Mouse (Mus musculus): Measurements from ENCODE around the gene Cpne4. TPM values are rescaled to one million over a fixed set of nuclear protein-coding genes. Genes with fewer than 3 reads are reported as not detected.

The Cpne4 gene
- polyA plus RNA-seq, 1 experiment from 2014 or later: not detected

DNA sequence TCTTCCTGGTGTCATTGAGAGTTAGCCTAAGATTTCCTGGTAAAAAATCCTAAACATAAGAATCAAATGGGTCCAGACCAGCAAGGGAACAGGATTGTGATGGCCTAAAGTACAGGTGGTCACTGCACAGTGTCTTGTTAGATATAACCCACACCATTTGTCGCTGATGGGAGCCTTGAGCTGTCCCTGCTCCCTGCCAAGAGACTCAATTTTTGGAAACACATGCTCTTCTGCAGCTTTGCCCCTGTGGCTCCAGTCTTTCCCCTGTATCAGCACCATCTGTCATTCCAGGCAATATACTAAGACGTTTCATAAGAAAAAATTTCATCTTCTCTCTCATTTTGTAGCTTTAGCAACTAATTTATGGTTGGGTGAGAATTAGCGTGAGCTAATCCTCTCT lies 281.6 kb downstream of the Cpne4 start:
- H3K36me3 ChIP-seq (ENCODE audit: control insufficient read depth, insufficient read depth, low read length): no peaks in the 10 kb centered on the region
- no peak overlapping the region for H3K4me3 ChIP-seq (ENCODE audit: low read length)
- no peak overlapping the region for H3K4me2 ChIP-seq (replicated peaks; ENCODE audit: low read depth, low read length)
- no peak for ATAC-seq (ENCODE audit: low FRiP score, low TSS enrichment)
- no peaks in the 10 kb centered on the region for H3K4me1 ChIP-seq (ENCODE audit: control insufficient read depth, insufficient read depth, low read length)
- H3K9me3 ChIP-seq (ENCODE audit: control insufficient read depth, low read length): no peaks in the 10 kb centered on the region
- WGBS: 67% methylated on average over 3 of the region's 3 CpGs
- H3K9ac ChIP-seq (ENCODE audit: low read depth, low read length): no peak overlapping the region
- no peak overlapping the region for H3K27ac ChIP-seq (ENCODE audit: low read depth, low read length)
- H3K27me3 ChIP-seq (ENCODE audit: control insufficient read depth, insufficient read depth, low read length): no peaks in the 10 kb centered on the region

DNA sequence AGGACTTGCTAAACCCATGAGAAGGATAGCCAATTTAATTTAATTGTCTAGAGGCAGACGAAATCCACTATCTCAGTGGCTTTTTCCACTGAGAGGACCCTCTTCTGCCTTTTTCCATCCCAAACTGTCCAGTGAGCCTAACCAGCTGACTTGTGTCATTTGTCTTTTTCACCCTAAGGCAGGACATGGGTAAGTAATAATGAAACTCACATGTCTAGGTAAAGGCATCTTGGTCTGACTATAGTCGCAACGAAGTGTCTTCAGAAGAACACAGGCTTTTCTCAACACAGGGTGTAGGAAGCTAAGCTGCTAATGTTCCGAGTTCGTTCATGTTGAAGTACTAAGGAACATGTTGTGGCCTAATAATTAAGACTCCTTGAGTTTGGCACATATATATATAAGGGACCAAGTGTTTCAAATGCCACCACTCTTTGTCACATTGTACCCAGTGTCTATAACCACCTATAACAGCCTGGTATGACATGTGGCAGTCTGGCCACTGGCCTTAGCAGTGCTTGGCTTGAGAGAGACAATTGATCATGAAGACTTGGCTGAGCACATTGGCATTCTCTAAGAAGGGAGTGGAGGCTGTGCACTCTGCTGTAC lies 286.0 kb downstream of the Cpne4 start:
- Histone ChIP-seq H3K4me3 (ENCODE audit: low read length) (no peak overlapping the region), H3K9ac (ENCODE audit: low read depth, low read length) (no peak overlapping the region), H3K4me1 (ENCODE audit: control insufficient read depth, insufficient read depth, low read length) (no peaks in the 10 kb centered on the region), H3K27ac (ENCODE audit: low read depth, low read length) (no peak overlapping the region), H3K4me2 (replicated peaks; ENCODE audit: low read depth, low read length) (no peak overlapping the region), H3K36me3 (ENCODE audit: control insufficient read depth, insufficient read depth, low read length) (no peaks in the 10 kb centered on the region), H3K9me3 (ENCODE audit: control insufficient read depth, low read length) (no peaks in the 10 kb centered on the region), H3K27me3 (ENCODE audit: control insufficient read depth, insufficient read depth, low read length) (no peaks in the 10 kb centered on the region)
- WGBS: 93% methylated on average over 5 of the region's 5 CpGs
- ATAC-seq (ENCODE audit: low FRiP score, low TSS enrichment): no peak

DNA sequence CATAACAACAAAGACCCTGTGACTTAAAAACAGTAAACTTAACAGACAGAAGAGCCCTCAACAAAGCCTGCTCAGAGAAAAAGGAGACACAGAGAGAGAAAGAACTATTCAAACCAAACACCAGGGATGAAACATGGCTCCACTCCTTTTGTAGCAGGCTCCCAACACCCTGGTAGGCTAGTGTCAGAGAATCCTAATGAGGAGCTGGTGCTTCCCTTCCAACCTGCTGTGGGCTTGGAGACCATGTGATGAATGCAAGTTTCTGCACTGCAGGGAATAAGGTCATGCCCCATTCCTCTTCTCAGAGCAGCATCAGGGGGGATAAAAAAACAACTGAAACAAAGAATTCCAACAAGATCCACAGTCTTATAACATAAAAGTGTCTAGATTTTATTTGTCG lies 290.8 kb downstream of the Cpne4 start:
- Histone ChIP-seq H3K4me3 (ENCODE audit: low read length) (no peak overlapping the region), H3K9me3 (ENCODE audit: control insufficient read depth, low read length) (no peaks in the 10 kb centered on the region), H3K36me3 (ENCODE audit: control insufficient read depth, insufficient read depth, low read length) (no peaks in the 10 kb centered on the region), H3K27ac (ENCODE audit: low read depth, low read length) (no peak overlapping the region), H3K4me1 (ENCODE audit: control insufficient read depth, insufficient read depth, low read length) (no peaks in the 10 kb centered on the region), H3K9ac (ENCODE audit: low read depth, low read length) (no peak overlapping the region), H3K4me2 (replicated peaks; ENCODE audit: low read depth, low read length) (no peak overlapping the region), H3K27me3 (ENCODE audit: control insufficient read depth, insufficient read depth, low read length) (no peaks in the 10 kb centered on the region)
- ATAC-seq (ENCODE audit: low FRiP score, low TSS enrichment): no peak
- 20% methylated on average over 1 of the region's 1 CpGs for WGBS

DNA sequence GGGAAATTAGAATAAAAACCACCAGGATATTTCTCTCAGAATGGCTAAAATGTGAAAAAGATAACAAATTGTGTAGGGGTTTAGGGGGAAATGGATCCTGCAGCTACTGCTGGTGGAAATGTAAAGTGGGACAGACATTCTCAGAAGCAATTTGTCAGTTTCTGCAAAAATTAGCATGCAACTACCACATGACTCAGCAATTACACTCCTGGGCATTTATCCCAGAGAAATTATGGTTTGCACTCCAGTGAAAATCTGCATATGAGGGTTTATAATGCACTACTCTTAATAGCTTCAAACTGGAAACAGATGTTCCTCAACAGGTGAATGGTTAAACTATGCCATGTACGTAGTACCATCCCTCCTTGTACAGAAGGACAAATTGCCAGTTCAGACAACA lies 294.2 kb downstream of the Cpne4 start:
- no peak overlapping the region for H3K4me2 ChIP-seq (replicated peaks; ENCODE audit: low read depth, low read length)
- H3K27me3 ChIP-seq (ENCODE audit: control insufficient read depth, insufficient read depth, low read length): no peaks in the 10 kb centered on the region
- no peak overlapping the region for H3K9ac ChIP-seq (ENCODE audit: low read depth, low read length)
- H3K9me3 ChIP-seq (ENCODE audit: control insufficient read depth, low read length): no peaks in the 10 kb centered on the region
- H3K4me3 ChIP-seq (ENCODE audit: low read length): no peak overlapping the region
- WGBS: 89% methylated on average over 1 of the region's 1 CpGs
- no peaks in the 10 kb centered on the region for H3K36me3 ChIP-seq (ENCODE audit: control insufficient read depth, insufficient read depth, low read length)
- no peaks in the 10 kb centered on the region for H3K4me1 ChIP-seq (ENCODE audit: control insufficient read depth, insufficient read depth, low read length)
- no peak overlapping the region for H3K27ac ChIP-seq (ENCODE audit: low read depth, low read length)
- no peak for ATAC-seq (ENCODE audit: low FRiP score, low TSS enrichment)

DNA sequence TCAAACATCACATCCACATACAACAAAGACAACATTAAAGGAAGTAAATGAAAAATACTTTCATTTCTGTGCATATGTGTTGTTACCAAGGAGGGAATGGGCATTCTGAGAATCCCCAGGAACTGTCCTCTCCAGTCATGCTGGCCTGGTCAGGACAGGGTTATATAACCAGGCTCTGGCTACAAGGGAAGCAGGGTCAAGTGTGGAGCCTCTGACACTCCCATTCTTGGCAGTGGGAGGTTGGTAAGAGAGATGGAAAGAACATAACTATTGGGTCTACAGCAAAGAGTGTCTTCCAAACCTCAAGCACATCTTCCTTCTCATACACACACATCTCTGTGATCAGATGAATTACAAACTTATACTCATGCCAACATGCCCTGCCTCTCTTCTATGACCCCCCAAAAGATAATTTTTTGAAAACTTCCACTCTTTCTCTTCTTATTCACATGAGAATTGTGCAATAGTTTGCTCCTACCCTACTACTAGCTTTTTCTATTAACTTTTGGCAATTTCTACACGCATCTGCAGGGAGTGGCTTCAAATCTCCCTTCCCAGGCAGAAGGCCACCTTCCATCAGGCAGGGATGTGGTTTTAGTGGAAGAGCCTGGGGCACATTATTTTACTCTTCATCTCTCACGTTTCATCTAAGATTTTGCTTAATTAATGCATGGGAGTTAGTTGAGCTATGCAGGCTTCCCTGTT lies 298.3 kb downstream of the Cpne4 start:
- H3K9me3 ChIP-seq (ENCODE audit: control insufficient read depth, low read length): no peaks in the 10 kb centered on the region
- H3K27ac ChIP-seq (ENCODE audit: low read depth, low read length): no peak overlapping the region
- H3K4me3 ChIP-seq (ENCODE audit: low read length): no peak overlapping the region
- H3K36me3 ChIP-seq (ENCODE audit: control insufficient read depth, insufficient read depth, low read length): no peaks in the 10 kb centered on the region
- H3K4me1 ChIP-seq (ENCODE audit: control insufficient read depth, insufficient read depth, low read length): no peaks in the 10 kb centered on the region
- no peak overlapping the region for H3K4me2 ChIP-seq (replicated peaks; ENCODE audit: low read depth, low read length)
- ATAC-seq (ENCODE audit: low FRiP score, low TSS enrichment): no peak
- 73% methylated on average over 2 of the region's 2 CpGs for WGBS
- H3K9ac ChIP-seq (ENCODE audit: low read depth, low read length): no peak overlapping the region
- H3K27me3 ChIP-seq (ENCODE audit: control insufficient read depth, insufficient read depth, low read length): no peaks in the 10 kb centered on the region

DNA sequence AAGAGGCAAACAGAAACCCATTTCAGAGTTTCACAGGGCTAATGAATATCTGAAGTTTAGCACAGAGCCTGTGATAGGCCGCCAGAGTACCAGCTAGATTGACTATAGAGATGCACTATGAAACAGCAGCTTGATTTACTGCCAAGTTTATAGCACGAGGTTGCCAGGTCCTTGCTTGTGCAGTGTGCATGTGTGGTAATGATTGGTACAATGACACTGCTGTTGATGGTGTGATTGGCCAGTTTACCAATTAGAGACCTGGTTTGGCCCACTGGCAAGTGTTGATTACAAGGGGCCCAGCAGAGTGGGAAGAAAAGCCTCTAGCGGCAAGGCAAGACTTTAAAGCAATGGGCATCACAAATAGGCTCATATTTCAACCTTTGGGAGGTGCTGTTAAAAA lies 306.6 kb downstream of the Cpne4 start:
- WGBS: 34% methylated on average over 3 of the region's 3 CpGs
- H3K36me3 ChIP-seq (ENCODE audit: control insufficient read depth, insufficient read depth, low read length): no peaks in the 10 kb centered on the region
- ATAC-seq (ENCODE audit: low FRiP score, low TSS enrichment): no peak
- H3K4me3 ChIP-seq (ENCODE audit: low read length): no peak overlapping the region
- H3K27ac ChIP-seq (ENCODE audit: low read depth, low read length): no peak overlapping the region
- H3K4me2 ChIP-seq (replicated peaks; ENCODE audit: low read depth, low read length): no peak overlapping the region
- no peaks in the 10 kb centered on the region for H3K27me3 ChIP-seq (ENCODE audit: control insufficient read depth, insufficient read depth, low read length)
- H3K9me3 ChIP-seq (ENCODE audit: control insufficient read depth, low read length): no peaks in the 10 kb centered on the region
- no peak overlapping the region for H3K9ac ChIP-seq (ENCODE audit: low read depth, low read length)
- no peaks in the 10 kb centered on the region for H3K4me1 ChIP-seq (ENCODE audit: control insufficient read depth, insufficient read depth, low read length)

DNA sequence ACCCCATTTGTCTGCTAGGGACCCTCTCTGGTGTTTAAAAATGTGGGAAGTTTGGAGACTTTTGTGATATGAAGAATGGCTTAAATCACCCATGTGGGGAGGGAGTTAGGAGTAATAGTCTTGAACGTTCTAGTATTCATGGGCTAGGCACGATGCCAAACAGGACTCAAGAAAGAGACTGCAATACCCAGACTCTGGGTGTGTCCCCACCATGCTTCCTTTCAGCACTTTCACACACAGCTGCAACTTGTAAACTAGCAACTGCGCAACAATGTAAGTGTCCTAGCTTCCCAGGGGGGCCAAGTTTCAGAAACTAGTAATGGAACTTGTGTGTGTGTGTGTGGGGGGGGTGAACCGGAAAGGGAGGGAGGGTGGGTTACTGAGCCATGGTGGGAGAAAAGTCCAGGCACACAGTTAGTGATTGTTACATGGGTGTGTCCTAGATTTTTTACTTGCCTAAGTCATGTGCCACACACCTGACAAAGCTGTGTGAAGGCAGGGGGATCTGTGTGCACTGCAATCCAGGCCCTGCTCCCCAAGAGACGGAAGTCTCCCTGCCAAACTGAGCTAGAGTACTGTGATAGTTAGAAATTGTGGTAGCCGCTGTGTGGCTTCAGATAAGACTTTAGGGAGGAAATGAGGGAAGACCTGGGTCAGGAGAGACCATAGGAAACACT lies 307.3 kb downstream of the Cpne4 start:
- H3K4me2 ChIP-seq (replicated peaks; ENCODE audit: low read depth, low read length): no peak overlapping the region
- H3K9ac ChIP-seq (ENCODE audit: low read depth, low read length): no peak overlapping the region
- H3K4me3 ChIP-seq (ENCODE audit: low read length): no peak overlapping the region
- no peaks in the 10 kb centered on the region for H3K9me3 ChIP-seq (ENCODE audit: control insufficient read depth, low read length)
- no peaks in the 10 kb centered on the region for H3K36me3 ChIP-seq (ENCODE audit: control insufficient read depth, insufficient read depth, low read length)
- no peak overlapping the region for H3K27ac ChIP-seq (ENCODE audit: low read depth, low read length)
- H3K4me1 ChIP-seq (ENCODE audit: control insufficient read depth, insufficient read depth, low read length): no peaks in the 10 kb centered on the region
- H3K27me3 ChIP-seq (ENCODE audit: control insufficient read depth, insufficient read depth, low read length): no peaks in the 10 kb centered on the region
- ATAC-seq (ENCODE audit: low FRiP score, low TSS enrichment): no peak
- WGBS: 62% methylated on average over 6 of the region's 6 CpGs

DNA sequence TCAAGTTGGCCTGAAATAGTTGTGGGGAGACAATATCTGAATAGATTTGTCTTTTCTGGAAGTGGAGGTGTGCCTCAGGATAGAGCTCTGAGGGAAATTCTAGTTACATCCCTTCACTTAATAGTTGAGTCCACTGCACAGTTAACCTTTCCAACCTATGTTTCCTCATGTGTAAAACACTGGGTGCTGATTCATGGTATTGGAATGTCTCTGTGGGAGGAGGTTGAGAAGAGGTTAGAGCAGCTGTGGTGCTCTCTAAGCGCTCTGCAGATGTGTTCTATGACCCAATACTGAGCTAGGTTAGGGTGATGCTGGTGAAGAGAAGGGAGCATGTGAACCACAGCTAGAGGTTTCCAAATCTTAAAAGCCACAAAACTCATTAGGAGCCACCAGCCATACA lies 318.7 kb downstream of the Cpne4 start:
- Histone ChIP-seq H3K4me3 (ENCODE audit: low read length) (no peak overlapping the region), H3K36me3 (ENCODE audit: control insufficient read depth, insufficient read depth, low read length) (no peaks in the 10 kb centered on the region), H3K4me1 (ENCODE audit: control insufficient read depth, insufficient read depth, low read length) (no peaks in the 10 kb centered on the region), H3K4me2 (replicated peaks; ENCODE audit: low read depth, low read length) (no peak overlapping the region), H3K9ac (ENCODE audit: low read depth, low read length) (no peak overlapping the region), H3K27me3 (ENCODE audit: control insufficient read depth, insufficient read depth, low read length) (no peaks in the 10 kb centered on the region), H3K27ac (ENCODE audit: low read depth, low read length) (no peak overlapping the region), H3K9me3 (ENCODE audit: control insufficient read depth, low read length) (no peaks in the 10 kb centered on the region)
- WGBS: 52% methylated on average over 1 of the region's 1 CpGs
- ATAC-seq (ENCODE audit: low FRiP score, low TSS enrichment): no peak

DNA sequence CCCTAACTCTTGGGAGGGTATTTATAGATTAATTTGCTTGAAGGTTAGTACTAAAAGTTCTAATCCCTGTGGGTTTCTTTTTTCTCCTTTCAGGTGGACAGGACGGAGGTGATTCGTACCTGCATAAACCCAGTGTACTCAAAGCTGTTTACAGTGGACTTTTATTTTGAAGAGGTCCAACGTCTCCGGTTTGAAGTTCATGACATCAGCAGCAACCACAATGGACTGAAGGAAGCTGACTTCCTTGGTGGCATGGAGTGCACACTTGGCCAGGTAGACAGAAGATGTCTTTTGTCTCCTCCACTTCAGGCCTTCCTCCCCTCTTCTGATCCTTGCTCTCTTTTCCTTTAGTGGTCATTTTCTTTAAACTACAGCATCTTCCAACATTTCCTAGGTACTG lies 325.5 kb downstream of the Cpne4 start:
- ATAC-seq (ENCODE audit: low FRiP score, low TSS enrichment): no peak
- H3K27me3 ChIP-seq (ENCODE audit: control insufficient read depth, insufficient read depth, low read length): no peaks in the 10 kb centered on the region
- H3K4me3 ChIP-seq (ENCODE audit: low read length): no peak overlapping the region
- H3K9ac ChIP-seq (ENCODE audit: low read depth, low read length): no peak overlapping the region
- 89% methylated on average over 4 of the region's 4 CpGs for WGBS
- H3K9me3 ChIP-seq (ENCODE audit: control insufficient read depth, low read length): no peaks in the 10 kb centered on the region
- no peaks in the 10 kb centered on the region for H3K36me3 ChIP-seq (ENCODE audit: control insufficient read depth, insufficient read depth, low read length)
- H3K27ac ChIP-seq (ENCODE audit: low read depth, low read length): no peak overlapping the region
- H3K4me1 ChIP-seq (ENCODE audit: control insufficient read depth, insufficient read depth, low read length): no peaks in the 10 kb centered on the region
- H3K4me2 ChIP-seq (replicated peaks; ENCODE audit: low read depth, low read length): no peak overlapping the region

Measured in kidney, embryonic 14.5 days (tissue).